Mouse (Mus musculus): ENCODE results near the gene Noxa1.

Gene Noxa1

DNA sequence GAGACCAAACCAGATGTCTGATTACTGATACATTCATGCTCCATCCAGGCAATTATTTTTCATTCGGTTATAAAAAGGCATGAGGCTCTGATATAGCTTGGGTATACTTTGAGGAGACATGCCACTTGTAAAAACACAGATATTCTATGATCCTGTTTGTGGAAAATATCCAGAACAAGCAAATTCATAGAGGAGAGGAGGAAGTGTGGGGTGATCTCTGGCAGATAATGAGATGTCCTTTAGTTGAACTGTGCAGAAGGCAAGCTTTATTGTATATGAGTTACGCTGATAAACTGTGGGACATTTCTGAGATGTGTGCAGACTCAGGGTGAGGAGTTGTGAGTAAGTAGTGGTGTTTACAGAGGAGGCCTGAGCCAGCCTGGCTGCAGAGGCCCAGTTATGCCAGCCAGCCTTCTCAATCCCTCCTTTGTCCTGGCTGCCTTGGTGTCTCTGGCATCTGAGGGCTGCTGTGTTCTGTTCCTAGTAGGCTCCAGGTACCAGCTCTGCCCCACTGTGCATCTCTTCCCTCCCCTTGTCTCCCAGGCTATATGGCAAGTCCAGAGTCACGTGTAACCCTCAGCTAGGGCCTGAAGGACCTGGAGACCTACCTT, 3.2 kb upstream of the Noxa1 start:
- DNase-seq, result no peak

GRCm38 (mm10) chr2:25094785-25095108, 202 bp downstream of the Noxa1 start:
- no peak for DNase-seq

GRCm38 (mm10) chr2:25088636-25089035, 6.3 kb downstream of the Noxa1 start:
- DNase-seq, result no peak

GRCm38 (mm10) chr2:25087842-25088241, 7.1 kb downstream of the Noxa1 start:
- no peak for DNase-seq

DNA sequence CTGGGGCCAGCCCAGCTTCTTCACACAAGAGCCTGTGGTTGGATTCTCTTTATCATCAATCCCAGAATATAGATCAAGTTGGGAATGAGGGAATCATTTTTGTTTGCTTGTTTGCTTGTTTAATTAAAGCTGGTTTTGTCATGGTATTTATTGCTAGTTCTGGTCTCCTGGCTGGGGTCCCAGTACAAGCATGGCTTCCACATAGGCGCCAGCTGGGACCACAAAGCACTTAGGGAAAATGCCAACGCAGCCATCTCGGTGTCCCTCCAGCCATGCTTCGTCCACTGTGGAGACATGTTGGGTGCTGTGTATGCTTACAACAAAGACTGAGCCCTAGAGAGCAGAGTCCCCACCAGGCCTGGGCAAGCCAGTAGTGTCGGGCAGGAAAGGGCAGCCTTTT, 9.4 kb downstream of the Noxa1 start:
- no peak for DNase-seq

DNA sequence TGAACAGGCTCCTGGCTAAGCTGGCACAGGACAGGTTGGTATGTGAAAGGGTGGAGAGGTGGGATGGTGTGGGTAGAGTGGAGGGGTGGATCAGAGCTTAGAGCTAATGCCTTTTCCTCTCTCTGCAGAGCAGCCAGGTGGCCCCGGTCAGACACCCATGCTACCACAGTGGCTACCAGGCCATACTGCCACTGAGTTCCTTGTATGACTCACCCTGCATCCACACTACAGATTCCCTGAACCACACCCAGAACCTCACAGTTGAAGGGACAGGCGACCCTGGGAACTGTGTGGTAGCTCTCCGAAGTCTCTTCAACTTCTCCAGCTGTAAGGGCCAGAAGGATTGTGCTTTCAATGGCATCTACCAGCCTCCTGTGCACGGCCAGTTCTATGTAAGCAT, 11.3 kb downstream of the Noxa1 start:
- no peak for DNase-seq

DNA sequence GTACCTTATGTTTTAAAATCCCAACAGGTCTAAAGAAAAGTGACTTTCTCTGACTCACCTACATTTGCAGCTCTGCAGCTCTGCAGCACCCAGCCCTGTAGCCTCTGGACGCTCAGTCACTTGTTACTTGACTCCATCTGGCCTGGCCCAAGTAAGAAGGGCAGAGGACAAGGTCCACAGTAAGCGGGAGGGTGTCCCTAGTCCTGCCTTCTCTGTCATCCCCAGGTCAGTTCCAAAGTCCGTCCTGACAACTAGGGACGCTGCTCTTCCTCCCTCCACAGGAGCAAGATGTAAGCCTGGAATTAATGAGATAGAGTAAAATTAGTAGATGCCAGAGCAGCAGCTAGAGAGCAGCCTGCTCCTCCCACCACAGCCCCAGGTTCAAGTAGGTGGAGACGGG, 14.9 kb downstream of the Noxa1 start, which contains the start of gene Entpd8:
Entpd8 (plus strand) TSS at position 229 of the 400 bp plus-strand sequence.
- no peak for DNase-seq

- no peak for DNase-seq
Measured at GRCm38 (mm10) chr2:25078967-25079366, 16.0 kb downstream of the Noxa1 start.

- no peak for DNase-seq
Measured at GRCm38 (mm10) chr2:25075506-25075905, 19.4 kb downstream of the Noxa1 start.

DNA sequence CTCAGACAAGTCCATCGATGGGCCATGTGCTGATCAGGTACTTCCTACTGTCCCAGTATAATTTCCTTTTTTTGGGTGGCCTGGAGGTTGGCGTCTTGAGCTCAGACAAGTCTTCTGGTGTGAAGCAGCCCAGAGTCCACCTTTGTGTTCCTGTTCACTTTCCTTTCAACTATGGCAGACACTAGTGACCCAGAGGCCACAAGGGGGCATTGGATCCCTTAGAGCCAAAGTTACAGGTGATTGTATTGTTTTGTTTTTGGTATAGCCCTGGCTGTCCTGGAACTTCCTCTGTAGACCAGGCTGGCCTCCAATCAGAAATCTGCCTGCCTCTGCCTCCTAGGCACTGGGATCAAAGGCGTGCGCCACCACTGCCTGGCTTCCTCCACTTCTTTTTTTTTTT, 22.6 kb downstream of the Noxa1 start:
- no peak for DNase-seq

- no peak for DNase-seq
Measured at GRCm38 (mm10) chr2:25069537-25069936, 25.4 kb downstream of the Noxa1 start.

GRCm38 (mm10) chr2:25066552-25066951, 28.4 kb downstream of the Noxa1 start:
- DNase-seq, result no peak

- DNase-seq, result no peak
Measured at GRCm38 (mm10) chr2:25065537-25065936, 29.4 kb downstream of the Noxa1 start.

DNA sequence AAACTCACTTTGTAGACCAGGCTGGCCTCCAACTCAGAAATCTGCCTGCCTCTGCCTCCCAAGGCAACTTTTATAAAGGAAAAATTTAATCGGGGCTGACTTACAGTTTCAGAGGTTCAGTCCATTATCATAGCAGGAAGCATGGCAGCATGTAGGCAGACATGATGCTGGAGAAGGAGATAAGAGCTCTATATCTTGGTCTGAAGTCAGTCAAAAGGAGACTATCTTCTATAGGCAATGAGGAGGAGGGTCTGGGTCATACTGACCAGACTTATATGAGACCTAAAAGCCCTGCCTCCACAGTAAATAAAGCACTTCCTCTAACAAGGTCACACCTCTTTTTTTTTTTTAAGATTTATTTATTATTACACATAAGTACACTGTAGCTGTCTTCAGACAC, 30.7 kb downstream of the Noxa1 start:
- no peak for DNase-seq

GRCm38 (mm10) chr2:25063523-25063922, 31.4 kb downstream of the Noxa1 start:
- DNase-seq, result no peak

DNA sequence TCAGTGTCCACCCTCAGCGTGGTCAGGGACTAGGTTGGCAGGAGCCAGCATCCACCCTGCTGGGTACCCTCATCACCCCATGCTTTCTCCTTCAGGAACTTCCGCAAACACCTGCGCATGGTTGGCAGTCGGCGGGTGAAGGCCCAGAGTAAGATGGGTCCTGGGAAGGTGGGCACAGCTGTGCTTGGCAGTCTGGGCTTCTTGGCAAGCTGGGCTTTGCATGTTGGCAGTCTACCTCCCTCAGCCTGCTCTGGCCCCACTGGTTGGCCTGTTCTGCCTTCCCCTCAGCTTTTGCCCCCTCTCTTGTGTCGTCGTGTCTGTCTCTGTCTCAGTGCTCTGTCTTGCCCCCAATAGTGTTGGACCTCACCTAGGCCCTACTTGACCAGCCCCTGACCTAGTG, 36.0 kb downstream of the Noxa1 start:
- no peak for DNase-seq

DNA sequence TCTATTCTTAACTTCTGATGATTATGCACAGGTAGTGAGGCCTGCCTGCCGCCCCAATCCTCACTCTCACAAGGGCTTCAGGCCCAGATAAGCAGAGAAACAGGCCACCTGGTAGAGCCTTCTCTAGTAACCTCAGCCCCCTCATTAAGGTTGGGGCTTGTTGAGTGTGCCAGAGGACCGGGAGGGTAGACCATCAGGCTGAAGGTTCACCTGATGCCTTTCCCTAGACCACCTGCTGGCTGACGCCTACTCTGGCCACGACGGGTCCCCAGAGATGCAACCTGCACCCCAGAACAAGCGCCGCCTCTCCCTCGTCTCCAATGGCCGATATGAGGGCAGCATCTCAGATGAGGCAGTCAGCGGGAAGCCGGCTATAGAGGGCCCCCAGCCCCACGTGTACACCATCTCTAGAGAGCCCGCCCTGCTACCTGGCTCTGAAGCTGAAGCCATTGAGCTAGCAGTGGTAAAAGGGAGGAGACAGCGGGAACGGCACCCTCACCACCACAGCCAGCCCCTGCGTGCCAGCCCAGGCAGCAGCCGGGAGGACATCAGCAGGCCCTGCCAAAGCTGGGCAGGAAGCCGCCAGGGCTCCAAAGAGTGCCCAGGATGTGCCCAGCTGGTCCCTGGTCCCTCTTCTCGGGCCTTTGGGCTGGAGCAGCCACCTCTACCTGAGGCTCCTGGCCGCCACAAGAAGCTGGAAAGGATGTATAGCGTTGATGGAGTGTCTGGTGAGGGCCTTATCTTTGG, 39.4 kb downstream of the Noxa1 start:
- no peak for DNase-seq

DNA sequence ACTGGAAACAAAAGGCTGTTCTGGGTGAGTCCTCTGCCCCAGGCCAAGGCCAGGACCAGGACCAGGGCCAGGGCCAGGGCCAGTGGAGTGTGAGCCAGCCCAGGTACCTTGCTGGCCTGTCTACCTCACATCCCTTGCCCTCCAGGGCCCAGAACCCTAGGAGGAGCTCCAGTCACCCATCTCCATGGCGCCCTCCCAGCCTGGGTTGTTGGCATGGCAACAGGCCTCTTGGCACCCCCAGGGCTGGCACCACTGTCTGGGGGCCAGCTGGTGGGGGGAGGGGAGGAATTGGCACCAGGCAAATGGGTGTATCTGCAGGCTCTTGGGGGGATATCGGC, 39.9 kb downstream of the Noxa1 start:
- no peak for DNase-seq

- DNase-seq, result peak; percentile 74
Measured at GRCm38 (mm10) chr2:25054221-25055067, 40.5 kb downstream of the Noxa1 start, which contains the start of gene Nsmf. TSS of gene Nsmf (plus strand) at chr2:25054355.

GRCm38 (mm10) chr2:25053101-25053500, 41.8 kb downstream of the Noxa1 start:
- DNase-seq, result no peak

DNA sequence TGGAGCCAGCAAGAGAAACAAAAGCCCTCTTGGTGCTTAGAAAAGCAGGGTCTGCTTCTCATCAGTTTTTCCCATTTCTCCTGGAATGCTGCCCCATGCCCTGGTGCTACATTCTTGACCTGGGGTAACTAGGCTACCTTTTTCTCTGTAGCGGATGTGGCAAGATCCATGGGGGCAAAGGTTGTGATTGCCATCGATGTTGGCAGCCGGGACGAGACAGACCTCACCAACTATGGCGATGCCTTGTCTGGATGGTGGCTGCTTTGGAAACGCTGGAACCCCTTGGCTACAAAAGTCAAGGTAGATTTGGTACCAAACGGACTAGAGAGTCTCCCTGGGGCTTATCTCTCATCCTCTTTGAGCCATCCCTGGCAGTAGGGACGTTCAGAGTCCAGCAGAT, 43.5 kb downstream of the Noxa1 start:
- DNase-seq, result no peak

GRCm38 (mm10) chr2:25050921-25051320, 44.0 kb downstream of the Noxa1 start:
- DNase-seq, result no peak

- no peak for DNase-seq
Measured at GRCm38 (mm10) chr2:25040089-25040488, 54.9 kb downstream of the Noxa1 start.
